Mouse (Mus musculus) liver (tissue): Measurements from ENCODE around the gene Olfr495.

Experiments
- DNase-seq: peaks from one replicate; pipeline ENCODE4 v3.0.0-alpha.2; 2020; ENCODE audit warnings: mixed read lengths

Olfr495 gene

GRCm38 (mm10) chr7:108392867-108393266, at the start of gene Olfr495:
Olfr495 (plus strand) TSS chr7:108393167.
- no peak for DNase-seq

- no peak for DNase-seq
Observed at GRCm38 (mm10) chr7:108346879-108347278, 46.1 kb upstream of the Olfr495 start, which contains the start of gene Olfr493. Olfr493 (minus strand) TSS chr7:108346979.

GRCm38 (mm10) chr7:108365035-108365434, 27.9 kb upstream of the Olfr495 start, which contains the start of gene Olfr494:
Olfr494 (plus strand) TSS chr7:108365335.
- DNase-seq: no peak

- no peak for DNase-seq
Observed at GRCm38 (mm10) chr7:108420121-108420520, 27.2 kb downstream of the Olfr495 start, which contains the start of gene Olfr497. Olfr497 (plus strand) TSS chr7:108420421.
